Mouse (Mus musculus): ENCODE data around the gene Nfs1. TPM values are rescaled to one million over a fixed set of nuclear protein-coding genes. Genes with fewer than 3 reads are reported as not detected.

Gene Nfs1
- polyA plus RNA-seq, 1 experiment from 2014 or later = 50.2 TPM

DNA sequence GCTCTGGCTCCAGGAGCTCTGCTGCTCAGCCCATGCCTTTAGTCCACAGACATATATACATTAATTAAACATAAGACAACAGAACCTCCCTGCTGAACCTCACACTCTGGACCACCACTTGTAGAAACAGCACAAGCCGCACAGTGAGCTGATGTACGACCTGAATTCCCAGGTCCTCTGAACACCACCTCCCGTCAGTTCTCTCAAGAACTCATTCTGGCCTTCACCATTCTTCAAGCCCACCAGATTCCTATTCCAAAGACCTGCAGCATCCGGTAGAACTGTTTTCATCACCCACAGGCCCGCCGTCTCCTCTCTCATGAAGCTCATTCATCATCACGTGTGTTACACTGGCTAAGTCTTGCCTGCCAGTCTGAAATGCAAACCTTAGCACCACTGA lies 63.6 kb downstream of the Nfs1 start:
- Histone ChIP-seq H3K36me3 (peaks cover 44% of the 10 kb centered on the region), H3K4me2 (no peak overlapping the region), H3K9ac (no peak overlapping the region), H3K4me3 (replicated peaks) (no peak overlapping the region), H3K9me3 (replicated peaks) (no peaks in the 10 kb centered on the region), H3K27me3 (no peaks in the 10 kb centered on the region), H3K4me1 (0 out of 2 replicates have a peak, but pooled peaks cover 3% of the 10 kb centered on the region), H3K27ac (no peak overlapping the region)
- 80% methylated on average over 7 of the region's 7 CpGs for WGBS
- ATAC-seq (replicated peaks; ENCODE audit: low FRiP score) = no peak

DNA sequence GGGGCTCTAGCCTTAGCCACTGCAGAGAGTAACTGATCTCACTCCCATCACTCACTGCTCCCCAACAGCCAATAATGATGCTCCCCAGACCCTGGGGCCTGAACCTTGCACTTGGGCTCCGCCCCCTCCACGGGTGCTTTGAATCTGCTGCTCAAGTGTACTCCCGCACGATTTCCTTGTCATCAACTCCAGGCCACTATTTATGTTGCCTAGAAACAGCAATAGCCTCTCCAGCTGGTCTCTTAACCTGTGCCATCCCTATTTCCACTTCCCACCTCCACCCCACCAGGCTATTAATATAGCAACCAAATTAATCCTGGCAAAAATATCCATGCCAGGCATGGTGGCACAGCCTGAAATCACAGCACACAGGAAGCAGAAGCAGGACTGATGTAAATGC lies 64.3 kb downstream of the Nfs1 start:
- H3K36me3 ChIP-seq = peaks cover 51% of the 10 kb centered on the region
- 0 out of 2 replicates have a peak, but pooled peaks cover 3% of the 10 kb centered on the region for H3K4me1 ChIP-seq
- 39% methylated on average over 4 of the region's 4 CpGs for WGBS
- no peak overlapping the region for H3K4me2 ChIP-seq
- ATAC-seq (replicated peaks; ENCODE audit: low FRiP score) = no peak
- no peaks in the 10 kb centered on the region for H3K9me3 ChIP-seq (replicated peaks)
- H3K9ac ChIP-seq = no peak overlapping the region
- H3K27ac ChIP-seq = no peak overlapping the region
- H3K27me3 ChIP-seq = no peaks in the 10 kb centered on the region
- no peak overlapping the region for H3K4me3 ChIP-seq (replicated peaks)

GRCm38 (mm10) chr2:156079183-156079560 lies 64.8 kb downstream of the Nfs1 start:
- H3K9me3 ChIP-seq (replicated peaks) = no peaks in the 10 kb centered on the region
- 80% methylated on average over 8 of the region's 8 CpGs for WGBS
- no peak overlapping the region for H3K9ac ChIP-seq
- H3K4me1 ChIP-seq = 0 out of 2 replicates have a peak, but pooled peaks cover 3% of the 10 kb centered on the region
- no peak overlapping the region for H3K27ac ChIP-seq
- H3K36me3 ChIP-seq = peaks cover 56% of the 10 kb centered on the region
- ATAC-seq (replicated peaks; ENCODE audit: low FRiP score) = no peak
- H3K4me2 ChIP-seq = no peak overlapping the region
- no peaks in the 10 kb centered on the region for H3K27me3 ChIP-seq
- no peak overlapping the region for H3K4me3 ChIP-seq (replicated peaks)

DNA sequence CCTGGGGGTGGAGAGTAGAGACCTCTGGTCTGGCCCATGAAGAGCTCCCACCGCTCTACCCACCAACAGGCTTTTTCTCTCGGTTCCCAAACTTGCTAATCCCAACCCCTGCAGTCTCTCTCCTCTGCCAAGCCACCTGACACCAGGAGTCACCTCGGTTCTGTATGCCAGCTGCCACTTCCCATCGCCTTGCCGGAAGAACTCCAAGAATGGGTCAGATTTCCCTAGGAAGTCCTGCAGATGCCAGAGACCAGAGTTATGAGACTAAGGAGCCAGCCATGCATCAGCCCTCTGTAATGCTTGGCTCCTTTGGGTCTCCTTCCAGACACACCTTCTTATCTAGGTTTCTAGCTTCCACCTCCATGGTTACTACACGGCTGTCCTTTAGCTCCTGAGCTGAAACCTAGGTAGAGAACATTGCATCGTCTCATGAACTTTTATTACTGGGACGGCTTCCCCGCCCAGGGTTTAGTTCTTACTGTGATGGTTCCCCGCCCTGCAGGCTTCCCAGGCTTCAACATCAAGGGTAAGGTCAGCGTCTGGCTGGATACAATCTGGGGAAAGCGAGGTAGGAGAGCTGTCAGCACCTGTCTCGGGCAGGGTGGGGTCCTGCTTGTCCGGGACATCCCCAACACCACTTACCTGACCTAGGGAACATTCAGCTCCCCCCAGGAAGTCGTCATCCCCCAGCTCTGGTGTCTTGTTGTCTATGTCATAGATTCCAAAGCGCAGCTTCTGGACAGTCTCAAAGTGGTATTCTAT lies 65.4 kb downstream of the Nfs1 start:
- Histone ChIP-seq H3K4me2 (no peak overlapping the region), H3K9me3 (replicated peaks) (no peaks in the 10 kb centered on the region), H3K27me3 (no peaks in the 10 kb centered on the region), H3K27ac (no peak overlapping the region), H3K36me3 (peaks cover 62% of the 10 kb centered on the region), H3K4me1 (0 out of 2 replicates have a peak, but pooled peaks cover 3% of the 10 kb centered on the region), H3K4me3 (replicated peaks) (no peak overlapping the region), H3K9ac (no peak overlapping the region)
- 91% methylated on average over 16 of the region's 16 CpGs for WGBS
- no peak for ATAC-seq (replicated peaks; ENCODE audit: low FRiP score)

DNA sequence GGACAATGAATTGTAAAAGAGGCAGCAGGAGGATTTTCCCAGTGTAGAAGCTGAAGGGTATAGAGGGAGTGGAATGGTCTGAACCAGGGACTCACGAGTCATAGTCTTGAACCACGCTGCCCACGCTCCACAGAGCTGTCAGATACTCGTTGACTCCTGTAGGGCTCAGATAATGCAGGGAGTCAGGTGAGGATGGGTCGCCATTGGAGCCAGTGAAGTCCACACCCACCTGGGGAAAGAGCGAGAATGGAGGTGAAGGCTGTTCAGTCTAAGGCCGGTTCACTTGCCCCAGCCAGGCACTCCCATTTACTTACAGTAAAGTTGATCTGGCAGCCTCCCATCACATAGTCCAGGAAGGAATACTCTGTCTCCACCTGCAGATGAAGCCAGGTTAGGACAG lies 66.5 kb downstream of the Nfs1 start:
- ATAC-seq (replicated peaks; ENCODE audit: low FRiP score) = no peak
- Histone ChIP-seq H3K9ac (no peak overlapping the region), H3K4me3 (replicated peaks) (no peak overlapping the region), H3K9me3 (replicated peaks) (no peaks in the 10 kb centered on the region), H3K4me1 (0 out of 2 replicates have a peak, but pooled peaks cover 3% of the 10 kb centered on the region), H3K27ac (no peak overlapping the region), H3K36me3 (peaks cover 73% of the 10 kb centered on the region), H3K4me2 (no peak overlapping the region), H3K27me3 (no peaks in the 10 kb centered on the region)
- 88% methylated on average over 7 of the region's 7 CpGs for WGBS

DNA sequence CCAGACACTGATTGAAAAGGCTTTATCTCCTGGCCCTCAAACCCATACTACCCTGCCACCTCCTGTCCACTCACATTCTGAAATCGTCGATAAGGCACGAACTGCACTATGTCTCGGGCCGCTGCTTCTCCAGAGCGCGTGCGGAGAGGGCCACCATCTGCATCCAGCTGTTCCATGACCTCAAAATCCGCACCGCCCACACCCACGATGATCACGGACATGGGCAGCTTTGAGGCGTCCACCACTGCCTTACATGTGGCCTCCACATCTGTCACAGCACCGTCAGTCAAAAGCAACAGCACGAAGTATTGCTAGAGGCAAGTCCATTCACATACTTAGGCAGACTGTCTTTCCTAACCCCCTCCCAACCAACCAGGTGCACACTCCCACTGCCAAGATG lies 70.3 kb downstream of the Nfs1 start:
- no peak overlapping the region for H3K4me3 ChIP-seq (replicated peaks)
- H3K9ac ChIP-seq = no peak overlapping the region
- H3K27ac ChIP-seq = no peak overlapping the region
- H3K36me3 ChIP-seq = peaks cover 100% of the 10 kb centered on the region
- WGBS = 88% methylated on average over 15 of the region's 15 CpGs
- H3K4me1 ChIP-seq = no peaks in the 10 kb centered on the region
- H3K9me3 ChIP-seq (replicated peaks) = no peaks in the 10 kb centered on the region
- no peak for ATAC-seq (replicated peaks; ENCODE audit: low FRiP score)
- no peaks in the 10 kb centered on the region for H3K27me3 ChIP-seq
- H3K4me2 ChIP-seq = no peak overlapping the region

Other genes starting within 250 kb of the Nfs1 start
- 66.6 and 81.7 TPM in 2 replicates for gene Uqcc1, start 213.9 kb downstream of the Nfs1 start, polyA plus RNA-seq (2015; fragmentation: Nextera tagmentation; extraction: Ambion mirVana)
- not detected in 2 replicates for gene Gm15557, start 203.5 kb downstream of the Nfs1 start, polyA plus RNA-seq (2015; fragmentation: Nextera tagmentation; extraction: Ambion mirVana)
- gene Gdf5, start 198.8 kb downstream of the Nfs1 start, polyA plus RNA-seq (2015; fragmentation: Nextera tagmentation; extraction: Ambion mirVana) = 0.51 and 0.84 TPM in 2 replicates
- 21.9 and 24.4 TPM in 2 replicates for gene Cep250, start 187.7 kb downstream of the Nfs1 start, polyA plus RNA-seq (2015; fragmentation: Nextera tagmentation; extraction: Ambion mirVana)
- gene 6430550D23Rik, start 136.2 kb downstream of the Nfs1 start, polyA plus RNA-seq (2015; fragmentation: Nextera tagmentation; extraction: Ambion mirVana) = 0.75 and 1.0 TPM in 2 replicates
- gene Ergic3, start 136.1 kb downstream of the Nfs1 start, polyA plus RNA-seq (2015; fragmentation: Nextera tagmentation; extraction: Ambion mirVana) = 212 and 240 TPM in 2 replicates
- 0.08 TPM in 1 of 2 replicates, not detected in the other for gene Fer1l4, start 91.2 kb downstream of the Nfs1 start, polyA plus RNA-seq (2015; fragmentation: Nextera tagmentation; extraction: Ambion mirVana)
- 3.6 and 4.1 TPM in 2 replicates for gene Spag4, start 79.0 kb downstream of the Nfs1 start, polyA plus RNA-seq (2015; fragmentation: Nextera tagmentation; extraction: Ambion mirVana)
- 69.6 and 71.2 TPM in 2 replicates for gene Cpne1, start 32.2 kb downstream of the Nfs1 start, polyA plus RNA-seq (2015; fragmentation: Nextera tagmentation; extraction: Ambion mirVana)
- 30.5 and 32.8 TPM in 2 replicates for gene Rbm12, start 32.2 kb downstream of the Nfs1 start, polyA plus RNA-seq (2015; fragmentation: Nextera tagmentation; extraction: Ambion mirVana)
- 18.1 and 19.4 TPM in 2 replicates for gene Gm28036, start 17.1 kb downstream of the Nfs1 start, polyA plus RNA-seq (2015; fragmentation: Nextera tagmentation; extraction: Ambion mirVana)
- gene Romo1, start 147 bp downstream of the Nfs1 start, polyA plus RNA-seq (2015; fragmentation: Nextera tagmentation; extraction: Ambion mirVana) = 406 and 428 TPM in 2 replicates
- gene Rbm39, start 36.1 kb upstream of the Nfs1 start, polyA plus RNA-seq (2015; fragmentation: Nextera tagmentation; extraction: Ambion mirVana) = 653 and 664 TPM in 2 replicates
- 78.4 and 79.3 TPM in 2 replicates for gene Phf20, start 52.3 kb upstream of the Nfs1 start, polyA plus RNA-seq (2015; fragmentation: Nextera tagmentation; extraction: Ambion mirVana)
- 6.3 TPM in 2 replicates for gene Cnbd2, start 168.1 kb upstream of the Nfs1 start, polyA plus RNA-seq (2015; fragmentation: Nextera tagmentation; extraction: Ambion mirVana)
- 68.7 and 71.1 TPM in 2 replicates for gene Scand1, start 168.5 kb upstream of the Nfs1 start, polyA plus RNA-seq (2015; fragmentation: Nextera tagmentation; extraction: Ambion mirVana)

Data from kidney, embryonic 15.5 days (tissue).